Mouse (Mus musculus) lung, postnatal 0 days (tissue): ENCODE measurements around the gene Bola1. TPM values are rescaled to one million over a fixed set of nuclear protein-coding genes. Genes with fewer than 3 reads are reported as not detected.
"Not testable (repeated sequence)": the region's sequence is repeated elsewhere in the genome, so short reads cannot be mapped to it uniquely, and the experiment has no call there.

Source experiments
- ATAC-seq: fragments of 200-750 bp; cut with Nextera tagmentation; 2 replicates; pipeline ENCODE4 v1.8.0; 2017; ENCODE audit warnings: moderate library complexity
- DNase-seq: peaks from one replicate; pipeline ENCODE4 v3.0.0-alpha.2; 2016; ENCODE audit warnings: low spot score
- H3K27ac ChIP-seq: fragments of 300-500 bp; sonication (generic); 2 replicates; pipeline ENCODE4 v1.5.1; 2014; ENCODE audit warnings: antibody characterized with exemption, mild to moderate bottlenecking, low read length, mixed read lengths
- H3K27me3 ChIP-seq: fragments of 300-500 bp; sonication (generic); replicated peaks from 2 replicates; pipeline ENCODE4 v1.6.1; 2014; ENCODE audit warnings: low read length, mixed read lengths; ENCODE audit not compliant: insufficient read depth
- H3K36me3 ChIP-seq: fragments of 300-500 bp; sonication (generic); 2 replicates; pipeline ENCODE4 v1.6.1; 2014; ENCODE audit warnings: low read length, mixed read lengths; ENCODE audit not compliant: insufficient read depth
- H3K4me1 ChIP-seq: fragments of 300-500 bp; sonication (generic); 2 replicates; pipeline ENCODE4 v1.6.1; 2014; ENCODE audit warnings: antibody characterized with exemption, low read depth, low read length, mixed read lengths; ENCODE audit not compliant: insufficient read depth
- H3K4me2 ChIP-seq: fragments of 300-500 bp; sonication (generic); replicated peaks from 2 replicates; pipeline ENCODE4 v1.6.1; 2014; ENCODE audit warnings: low read depth, mild to moderate bottlenecking, low read length, moderate library complexity, mixed read lengths
- H3K4me3 ChIP-seq: fragments of 300-500 bp; sonication (generic); 2 replicates; pipeline ENCODE4 v1.5.1; 2014; ENCODE audit warnings: low read depth, low read length
- H3K9ac ChIP-seq: fragments of 300-500 bp; sonication (generic); replicated peaks from 2 replicates; pipeline ENCODE4 v1.6.1; 2014; ENCODE audit warnings: low read depth, mild to moderate bottlenecking
- H3K9me3 ChIP-seq: fragments of 300-500 bp; sonication (generic); 2 replicates; pipeline ENCODE4 v1.6.1; 2016; ENCODE audit warnings: low read length, mixed read lengths
- CTCF ChIP-seq: IDR thresholded peaks from 2 replicates; pipeline ENCODE4 v1.5.1; 2016; ENCODE audit warnings: antibody characterized with exemption, mild to moderate bottlenecking
- EP300 ChIP-seq: IDR thresholded peaks from 2 replicates; pipeline ENCODE4 v1.6.1; 2016; ENCODE audit warnings: antibody characterized with exemption, mild to moderate bottlenecking, control low read depth
- WGBS: fragments of 180-500 bp; shearing (Covaris S2); extraction: QIAGEN DNeasy Blood & Tissue Kit; methylation state at CpG from one replicate; pipeline ENCODE4 v1.1.7; 2014; 5-methylcytosine and 5-hydroxymethylcytosine counted together
- polyA plus RNA-seq: library from polyadenylated mRNA; unstranded; fragments of >200 nt; fragmentation: Nextera tagmentation; extraction: Ambion mirVana; gene quantifications from 2 replicates; pipeline ENCODE4 v1.2.1, GENCODE M21; 2015

Bola1 gene
- polyA plus RNA-seq, 1 experiment from 2014 or later = 50.1 TPM

DNA sequence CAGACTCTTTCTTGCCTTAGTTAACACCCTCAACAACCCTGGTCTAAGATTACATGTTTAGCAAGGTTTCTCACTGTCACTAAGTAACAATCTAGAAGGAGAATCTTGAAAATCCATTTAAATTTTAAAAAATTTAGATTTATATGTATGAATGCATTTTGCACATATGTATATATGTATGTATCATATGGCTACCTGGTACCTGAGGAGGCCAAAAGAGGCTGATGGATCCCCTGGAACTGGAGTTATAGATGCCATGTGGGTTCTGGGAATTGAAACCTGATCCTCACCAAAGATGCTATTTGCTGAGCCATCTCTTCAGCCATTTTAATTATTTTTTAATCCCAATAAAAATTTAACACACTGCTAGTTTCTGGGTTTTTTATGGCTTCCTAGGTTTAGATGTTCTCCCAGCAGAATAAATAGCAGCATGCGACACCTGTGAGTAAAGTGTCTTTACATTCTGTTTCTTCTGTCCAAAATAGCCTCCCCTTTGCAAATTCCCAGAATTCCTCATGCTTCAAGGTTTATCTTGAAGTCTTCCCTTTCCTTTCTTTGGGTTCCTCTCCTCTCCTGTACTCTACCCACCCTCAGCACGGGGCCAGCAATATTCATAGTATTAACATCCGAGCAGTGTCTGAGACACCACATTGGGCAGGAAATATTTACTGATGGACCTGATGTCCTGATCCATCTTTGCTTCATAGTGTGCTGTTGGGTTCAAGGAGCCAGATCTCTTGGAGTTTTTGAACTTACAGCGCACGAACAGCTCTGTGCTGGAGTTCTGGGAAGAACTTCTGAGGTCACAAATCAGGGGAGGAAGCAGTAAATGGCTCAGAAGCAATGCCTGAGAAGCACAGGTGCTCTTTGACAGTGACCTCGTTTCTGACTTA lies 28.9 kb upstream of the Bola1 start:
- TF ChIP-seq EP300 (no peak), CTCF (no peak)
- H3K9ac ChIP-seq = no peak overlapping the region
- DNase-seq (no peak), ATAC-seq (no peak)
- no peaks in the 10 kb centered on the region for H3K9me3 ChIP-seq
- WGBS = 36% methylated on average over 6 of the region's 6 CpGs
- no peaks in the 10 kb centered on the region; the same call in 1 of the 2 replicates for H3K27me3 ChIP-seq
- no peaks in the 10 kb centered on the region for H3K36me3 ChIP-seq
- H3K4me2 ChIP-seq = no peak overlapping the region
- H3K4me1 ChIP-seq = peaks cover 10% of the 10 kb centered on the region; the same call in 1 of the 2 replicates
- no peak overlapping the region for H3K27ac ChIP-seq
- no peak overlapping the region for H3K4me3 ChIP-seq

DNA sequence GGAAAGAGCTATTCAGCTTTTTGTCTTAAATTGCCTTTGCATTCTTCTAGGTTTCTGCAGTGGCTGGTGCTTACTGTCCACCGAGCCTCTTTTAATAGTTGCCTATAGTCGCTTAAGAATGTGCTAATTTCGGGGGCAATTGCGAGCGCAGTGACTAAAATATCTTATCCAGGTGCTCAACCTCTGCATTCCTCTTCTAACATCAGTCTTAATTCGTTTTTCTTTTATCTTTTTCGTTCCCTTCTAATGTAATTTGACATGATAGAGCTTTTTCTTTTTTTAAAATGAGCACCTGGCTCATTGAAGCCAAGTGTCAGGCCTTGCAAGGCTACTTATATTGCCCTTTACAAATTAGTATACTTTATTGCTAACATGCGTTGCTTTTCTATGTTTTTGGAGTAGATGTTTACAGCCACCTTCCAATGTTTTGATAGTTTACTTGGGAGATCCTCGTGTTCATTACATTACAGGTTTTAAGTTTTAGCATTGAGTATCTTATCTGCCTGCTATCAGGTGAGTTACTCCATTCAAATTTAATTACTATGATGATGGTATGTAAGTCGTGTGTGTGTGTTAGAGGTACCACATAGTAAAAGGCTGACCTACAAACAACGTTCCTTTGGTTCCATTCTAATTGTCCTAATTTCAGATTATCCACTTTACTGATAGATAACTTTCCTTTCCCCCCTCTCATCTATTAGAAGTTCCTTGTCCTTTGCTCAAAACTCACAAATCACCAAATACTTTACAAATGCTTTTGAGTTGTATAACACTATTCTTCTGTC lies 28.0 kb upstream of the Bola1 start:
- TF ChIP-seq EP300 = no peak
- TF ChIP-seq CTCF = no peak
- Histone ChIP-seq H3K4me3 (no peak overlapping the region), H3K27ac (no peak overlapping the region), H3K4me1 (peaks cover 10% of the 10 kb centered on the region; the same call in 1 of the 2 replicates), H3K9me3 (no peaks in the 10 kb centered on the region), H3K36me3 (no peaks in the 10 kb centered on the region), H3K27me3 (no peaks in the 10 kb centered on the region), H3K9ac (no peak overlapping the region), H3K4me2 (no peak overlapping the region; the same call in 1 of the 2 replicates)
- 13% methylated on average over 11 of the region's 11 CpGs for WGBS
- ATAC-seq = no peak
- no peak for DNase-seq

- not testable (repeated sequence) for H3K4me2 ChIP-seq, H3K27ac ChIP-seq, DNase-seq, H3K27me3 ChIP-seq, H3K4me1 ChIP-seq, H3K9ac ChIP-seq, H3K36me3 ChIP-seq, H3K9me3 ChIP-seq
- peak; percentile 91 for ATAC-seq
- peak within 1 kb of the TSS; percentile 25; the same call in 1 of the 2 replicates for H3K4me3 ChIP-seq
- no CpG with 5 or more reads among the region's 47 CpGs for WGBS
Measured at GRCm38 (mm10) chr3:96246427-96246856, 26.9 kb upstream of the Bola1 start, which contains the start of gene Hist2h3c1. Hist2h3c1 (plus strand) TSS chr3:96246685.

DNA sequence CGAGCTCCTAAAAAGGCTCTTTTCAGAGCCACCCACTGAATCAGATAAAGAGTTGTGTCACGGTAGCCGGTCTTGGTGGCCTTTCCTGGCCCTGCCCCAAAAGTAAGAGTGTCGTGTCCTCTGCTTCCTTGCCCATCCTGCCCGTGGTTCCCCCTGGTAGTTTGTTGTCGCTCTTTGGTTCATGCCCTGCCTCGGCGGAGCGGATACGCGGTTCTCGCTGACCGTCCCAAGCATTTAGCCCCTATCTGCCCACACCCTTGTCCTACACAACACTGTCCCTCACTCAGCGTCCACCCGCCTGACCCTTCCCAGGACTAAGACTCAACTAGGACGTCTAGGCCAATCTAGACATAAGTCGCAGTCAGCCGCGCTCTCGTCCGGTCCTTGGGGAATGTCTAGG lies 26.5 kb upstream of the Bola1 start:
- peak overlapping the region; percentile 25; the same call in 1 of the 2 replicates for H3K4me3 ChIP-seq
- ATAC-seq, DNase-seq, H3K27me3 ChIP-seq, H3K9ac ChIP-seq, H3K4me2 ChIP-seq, H3K9me3 ChIP-seq, H3K27ac ChIP-seq, H3K36me3 ChIP-seq: not testable (repeated sequence)
- H3K4me1 ChIP-seq = peaks cover 10% of the 10 kb centered on the region
- 0% methylated on average over 10 of the region's 21 CpGs for WGBS

DNA sequence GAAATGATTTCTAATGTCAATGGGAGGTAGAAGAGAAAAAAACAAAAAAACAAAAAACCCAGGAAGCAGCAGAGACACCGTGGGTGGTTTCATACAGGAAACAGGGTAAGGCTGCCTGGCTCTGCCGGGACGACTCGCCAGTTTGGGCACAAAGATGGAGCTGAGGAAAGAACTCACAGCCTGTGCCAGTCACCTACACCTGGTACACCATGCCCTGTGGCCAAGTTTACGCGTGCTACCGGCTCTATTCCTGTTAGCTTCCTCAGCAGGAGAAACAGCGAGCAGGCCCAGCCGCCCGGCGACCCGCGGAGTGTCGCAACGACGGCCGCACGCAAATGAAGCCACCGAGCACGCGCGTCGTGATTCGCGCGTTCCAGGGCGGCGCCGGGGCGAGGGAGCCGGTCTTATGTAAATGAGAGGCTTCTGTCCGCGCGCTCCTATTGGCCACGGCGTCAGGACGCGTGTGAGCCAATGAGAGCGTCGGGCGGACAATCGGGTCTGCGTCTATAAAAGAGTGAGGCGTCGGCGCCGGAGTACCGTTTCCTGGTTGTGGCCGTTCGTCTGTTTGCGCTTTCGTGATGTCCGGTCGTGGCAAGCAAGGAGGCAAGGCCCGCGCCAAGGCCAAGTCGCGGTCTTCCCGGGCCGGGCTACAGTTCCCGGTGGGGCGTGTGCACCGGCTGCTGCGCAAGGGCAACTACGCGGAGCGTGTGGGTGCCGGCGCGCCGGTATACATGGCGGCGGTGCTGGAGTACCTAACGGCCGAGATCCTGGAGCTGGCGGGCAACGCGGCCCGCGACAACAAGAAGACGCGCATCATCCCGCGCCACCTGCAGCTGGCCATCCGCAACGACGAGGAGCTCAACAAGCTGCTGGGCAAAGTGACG lies 25.7 kb upstream of the Bola1 start, which contains the start of gene Hist2h2aa1:
Gene Hist2h2aa1 (plus strand): TSS at position 495 of the 884 bp plus-strand sequence.
- 0% methylated on average over 15 of the region's 88 CpGs for WGBS
- H3K4me1 ChIP-seq = peaks cover 14% of the 10 kb centered on the region
- peak; percentile 85 for ATAC-seq
- peak; percentile 85 for DNase-seq
- H3K27ac ChIP-seq = peak within 1 kb of the TSS; percentile 90
- H3K9me3 ChIP-seq, H3K27me3 ChIP-seq, H3K36me3 ChIP-seq: not testable (repeated sequence)
- peak within 1 kb of the TSS; percentile 37 for H3K9ac ChIP-seq
- H3K4me3 ChIP-seq = peak within 1 kb of the TSS; percentile 28
- peak within 1 kb of the TSS; percentile 55 for H3K4me2 ChIP-seq
